Mouse (Mus musculus): ENCODE measurements at regions not wholly inside any gene's neighbourhood (a gene's known extent, or its start where the extent isn't known, plus 50 kb on each side); places are given as distances from the start of the nearest gene placed in this dataset.
"Not testable (repeated sequence)": the region's sequence is repeated elsewhere in the genome, so short reads cannot be mapped to it uniquely, and the experiment has no call there.

DNA sequence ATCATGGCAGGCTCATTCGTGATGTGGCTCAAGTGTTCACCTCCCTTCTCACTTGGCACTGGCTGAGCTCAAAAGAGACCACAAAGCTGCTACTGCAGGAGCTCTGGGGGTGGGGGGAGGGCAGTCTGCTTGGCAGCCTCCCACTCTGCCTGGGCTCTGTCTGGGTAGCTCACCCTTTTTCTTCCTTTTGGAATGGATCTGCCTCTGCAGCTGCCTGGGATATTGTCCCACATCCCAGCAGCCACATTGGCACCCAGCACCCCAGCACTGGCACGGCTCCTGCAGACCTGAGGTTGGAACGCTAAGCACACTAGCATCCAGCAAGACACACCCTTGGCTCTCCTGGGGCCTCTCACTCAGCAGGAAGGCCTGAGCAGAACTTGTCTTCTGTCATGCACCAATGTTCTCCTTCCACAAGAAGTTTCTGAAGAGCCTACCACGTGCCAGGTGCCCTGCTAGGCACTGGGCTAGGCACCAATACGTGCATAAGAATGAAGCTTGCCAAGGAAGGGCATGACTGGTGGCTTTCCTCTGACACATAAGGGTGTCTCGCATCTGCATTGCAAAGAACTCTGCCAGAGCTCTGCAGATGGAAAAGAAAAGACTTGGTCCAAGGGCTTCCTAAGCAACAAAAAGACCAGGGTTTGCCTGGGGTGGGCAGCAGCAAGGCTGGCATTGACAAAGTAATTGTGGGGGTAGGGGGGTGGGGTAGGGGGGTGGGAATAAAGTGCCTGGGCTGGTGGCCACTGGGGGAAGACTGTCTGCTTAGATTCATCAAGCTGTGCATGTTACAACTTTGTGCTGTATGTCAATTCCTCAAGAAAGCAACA is 112.1 kb upstream of the Sipa1l1 start:
- not testable (repeated sequence) for ATAC-seq (replicated peaks; ENCODE audit: low read depth, poor library complexity, severe bottlenecking)

DNA sequence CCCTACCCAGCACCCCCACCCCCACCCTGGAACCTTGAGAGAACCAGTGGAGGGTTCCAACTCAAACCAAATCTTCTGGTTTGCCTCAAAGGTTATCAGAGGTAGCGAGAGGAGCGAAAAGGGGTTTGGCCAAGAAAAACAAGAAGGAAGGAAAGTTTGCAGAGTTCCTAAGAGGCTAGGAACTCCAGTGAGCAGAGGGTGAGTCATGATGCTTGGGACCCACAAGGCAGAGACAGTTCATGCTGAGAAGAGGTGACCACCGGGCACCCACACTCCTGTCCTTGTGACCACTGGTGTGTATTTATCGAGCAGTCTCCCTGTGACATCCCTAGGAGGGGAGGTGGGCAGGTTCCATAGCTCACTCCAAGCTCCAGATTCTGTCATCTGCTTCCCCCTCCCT is 104.1 kb upstream of the Sipa1l1 start:
- ATAC-seq (replicated peaks; ENCODE audit: low read depth, poor library complexity, severe bottlenecking) = no peak

DNA sequence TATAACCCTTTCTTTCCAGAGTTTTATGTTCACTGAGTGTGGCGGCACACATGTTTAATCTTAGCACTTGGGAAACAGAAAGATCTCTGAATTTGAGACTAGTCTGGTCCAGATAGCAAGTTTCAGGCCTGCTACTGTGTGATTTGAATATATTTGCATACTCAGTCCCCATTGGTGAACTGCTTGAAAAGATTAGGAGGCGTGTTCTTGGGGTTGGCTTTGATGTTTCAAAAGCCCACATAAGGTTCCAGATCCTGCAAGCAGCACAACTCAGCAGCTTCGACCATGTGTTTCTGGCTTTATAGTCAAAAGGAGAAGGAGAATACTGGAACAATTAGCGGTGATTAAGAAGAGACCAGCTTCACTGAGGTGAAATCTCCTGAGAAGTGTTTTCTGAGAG is 102.3 kb upstream of the Sipa1l1 start:
- peak; percentile 83 for ATAC-seq (replicated peaks; ENCODE audit: low read depth, poor library complexity, severe bottlenecking)

DNA sequence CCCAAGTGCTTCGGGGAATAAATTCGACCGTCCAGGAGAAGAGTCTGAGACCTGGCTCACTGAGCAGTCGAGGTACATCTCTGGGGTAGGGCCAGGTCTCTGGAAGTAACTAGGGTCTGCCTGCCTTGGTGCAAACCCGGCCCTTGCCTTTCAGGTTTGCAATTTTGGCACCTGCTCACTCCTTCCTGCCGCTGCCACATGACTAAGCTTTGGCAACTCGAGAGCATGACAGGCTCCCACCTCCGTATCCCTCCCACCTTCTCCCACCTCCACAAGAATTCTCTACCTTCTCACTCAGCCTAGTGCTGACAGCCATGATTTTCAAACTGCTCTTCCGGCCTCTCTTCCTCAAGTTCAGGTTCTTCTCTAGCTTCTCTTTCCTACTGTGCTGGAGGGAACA is 99.5 kb upstream of the Sipa1l1 start:
- ATAC-seq (replicated peaks; ENCODE audit: low read depth, poor library complexity, severe bottlenecking) = no peak

DNA sequence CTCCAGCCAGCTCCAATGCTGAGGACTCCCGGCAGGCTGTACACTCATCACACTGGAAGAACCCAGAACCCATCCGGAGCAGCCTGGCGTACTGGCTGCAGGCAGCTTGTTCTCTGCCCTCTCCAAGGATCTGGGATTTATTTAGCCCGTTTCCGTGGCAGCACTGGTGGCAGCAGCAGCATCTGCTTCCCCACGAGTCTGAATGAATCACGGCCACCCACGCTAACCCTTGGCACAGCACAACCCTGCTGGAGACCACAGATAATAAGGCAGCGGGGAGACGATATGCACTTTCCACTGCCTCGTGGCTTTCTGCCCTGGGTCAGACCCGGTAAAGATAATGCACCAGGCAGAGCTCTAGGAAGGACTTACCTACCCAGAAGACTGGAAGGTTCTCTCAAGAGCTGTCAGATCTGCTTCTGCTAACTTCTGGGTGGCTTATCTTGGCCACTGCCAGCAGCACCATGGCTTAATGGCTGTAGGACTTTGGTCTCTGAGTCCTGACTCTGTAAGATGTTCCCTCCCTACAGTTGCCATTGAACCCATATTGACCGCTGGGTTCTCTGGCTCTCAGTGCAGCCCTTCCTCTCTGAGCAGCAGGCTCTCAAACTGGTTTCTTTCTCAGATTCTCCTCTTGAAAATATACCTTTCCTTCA is 96.2 kb upstream of the Sipa1l1 start:
- peak; percentile 62 for ATAC-seq (replicated peaks; ENCODE audit: low read depth, poor library complexity, severe bottlenecking)

DNA sequence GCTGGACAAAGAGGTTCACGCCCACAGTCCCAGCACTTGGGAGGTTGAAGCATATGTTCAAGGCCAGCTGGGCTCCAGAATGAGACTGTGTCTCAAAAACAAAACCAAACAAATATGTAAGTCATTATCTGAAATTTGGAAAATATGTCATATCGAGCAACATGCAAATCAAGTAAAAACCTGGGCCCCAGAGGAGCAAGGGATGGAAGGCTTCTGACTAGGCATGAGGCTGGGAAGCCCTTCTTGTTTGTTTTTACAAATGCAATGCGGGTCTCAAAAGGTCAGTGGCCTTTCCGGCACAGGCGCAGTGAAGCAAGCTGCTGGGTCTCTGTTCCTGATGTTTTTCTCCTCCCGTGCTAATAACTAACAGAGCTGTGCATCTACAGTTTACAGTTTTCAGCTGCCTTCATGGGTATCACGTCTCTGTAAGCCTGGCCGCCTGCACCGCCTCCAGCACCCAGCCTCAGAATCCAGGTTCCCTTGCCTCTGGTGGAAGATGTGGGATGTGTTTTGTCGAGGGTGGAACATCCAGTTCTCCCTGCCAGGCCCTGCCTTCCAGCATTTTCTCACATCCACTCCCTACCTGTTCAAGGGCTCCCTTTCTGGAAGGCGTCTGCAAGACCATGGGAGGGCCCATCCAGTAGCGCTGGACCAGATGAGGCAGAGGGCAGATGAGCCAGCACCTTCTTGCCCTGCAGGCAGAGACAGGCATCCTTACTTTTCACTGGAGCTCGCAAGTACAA is 93.5 kb upstream of the Sipa1l1 start:
- no peak for ATAC-seq (replicated peaks; ENCODE audit: low read depth, poor library complexity, severe bottlenecking)

DNA sequence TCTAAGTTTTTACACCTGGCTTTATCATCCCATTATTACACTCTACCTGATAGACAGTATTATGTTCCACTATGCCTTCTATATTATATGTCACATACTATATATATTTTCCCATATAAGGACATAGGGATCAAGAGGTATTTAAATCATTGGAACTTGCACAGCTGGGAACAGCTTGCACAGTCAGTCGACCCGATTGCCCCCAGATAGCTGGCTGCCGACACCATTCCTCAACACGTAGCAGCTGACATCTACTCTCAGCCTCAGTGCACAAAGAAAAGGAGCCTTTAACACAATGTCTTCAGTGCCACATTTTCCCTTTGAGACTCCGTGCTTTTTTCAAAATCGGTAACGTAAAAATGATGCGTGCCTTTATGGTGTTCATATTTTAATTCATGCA is 92.4 kb upstream of the Sipa1l1 start:
- no peak for ATAC-seq (replicated peaks; ENCODE audit: low read depth, poor library complexity, severe bottlenecking)

DNA sequence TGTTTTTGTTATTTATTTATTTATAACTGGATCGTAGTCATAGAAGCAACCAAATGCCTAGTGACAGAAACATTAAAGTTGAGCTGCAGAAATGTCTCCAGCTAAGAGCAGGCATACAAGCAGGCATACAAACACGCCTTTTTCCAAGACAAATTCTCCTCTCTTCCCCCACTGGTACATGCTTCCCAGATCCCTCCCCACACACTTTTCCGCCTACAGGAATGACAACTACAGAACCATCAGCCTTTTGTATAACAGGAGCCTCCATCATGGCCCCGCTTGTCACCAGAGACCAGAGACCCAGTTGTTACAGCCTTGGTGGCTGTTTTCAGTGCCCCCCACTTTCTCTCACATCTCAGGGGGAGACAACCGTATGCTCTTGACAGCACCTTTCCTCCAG is 91.2 kb upstream of the Sipa1l1 start:
- no peak for ATAC-seq (replicated peaks; ENCODE audit: low read depth, poor library complexity, severe bottlenecking)

DNA sequence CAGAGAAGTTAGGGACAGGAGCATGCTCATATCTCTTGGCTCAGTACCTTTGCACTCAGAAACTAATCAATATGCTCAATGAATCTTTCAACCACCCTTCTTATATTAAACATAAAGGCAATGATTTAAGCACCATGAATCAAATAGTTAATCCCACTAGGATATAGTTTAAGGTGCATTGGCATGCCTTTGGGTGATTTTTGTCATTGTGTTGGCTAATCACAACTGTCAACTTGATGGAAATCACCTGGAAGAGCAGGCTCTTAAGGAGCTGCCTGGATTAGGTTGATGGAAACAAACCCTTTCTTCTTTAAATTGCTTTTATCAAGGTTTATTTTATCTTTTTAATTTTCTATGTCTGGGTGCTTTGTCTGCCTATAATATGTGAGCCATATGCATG is 90.4 kb upstream of the Sipa1l1 start:
- no peak for ATAC-seq (replicated peaks; ENCODE audit: low read depth, poor library complexity, severe bottlenecking)

DNA sequence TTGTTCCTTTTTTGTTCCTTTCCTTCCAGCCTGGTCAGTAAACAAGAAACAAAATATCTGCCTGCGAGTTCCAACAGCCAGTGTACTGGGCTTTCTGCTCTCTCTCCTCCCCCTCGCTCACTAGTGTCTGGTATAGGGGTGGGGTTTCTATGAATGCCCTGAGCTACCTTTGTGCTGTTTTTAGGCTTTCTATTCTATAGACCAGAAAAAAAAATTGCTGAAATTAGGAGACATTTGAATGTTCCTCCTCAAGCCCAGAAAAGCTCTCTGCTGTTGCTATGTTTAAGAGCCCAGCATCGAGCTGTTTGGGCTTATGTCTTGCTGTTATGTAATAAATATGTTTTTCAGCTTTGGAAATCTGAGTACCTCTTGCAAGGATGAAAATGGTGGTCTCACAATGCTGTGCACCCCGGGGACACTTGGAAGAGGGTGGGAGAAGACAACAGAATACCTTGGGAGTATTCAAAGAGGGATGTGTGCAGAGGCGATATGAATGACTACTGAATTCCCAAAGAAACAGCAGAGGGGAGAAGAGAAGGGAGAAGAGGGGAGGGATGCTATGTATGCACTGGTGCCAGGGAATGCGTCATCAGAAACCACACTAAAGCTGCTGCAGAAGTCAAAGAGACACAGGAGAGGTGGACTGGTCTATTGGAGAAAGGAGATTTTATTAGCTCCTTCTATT is 88.8 kb upstream of the Sipa1l1 start:
- ATAC-seq (replicated peaks; ENCODE audit: low read depth, poor library complexity, severe bottlenecking) = no peak

DNA sequence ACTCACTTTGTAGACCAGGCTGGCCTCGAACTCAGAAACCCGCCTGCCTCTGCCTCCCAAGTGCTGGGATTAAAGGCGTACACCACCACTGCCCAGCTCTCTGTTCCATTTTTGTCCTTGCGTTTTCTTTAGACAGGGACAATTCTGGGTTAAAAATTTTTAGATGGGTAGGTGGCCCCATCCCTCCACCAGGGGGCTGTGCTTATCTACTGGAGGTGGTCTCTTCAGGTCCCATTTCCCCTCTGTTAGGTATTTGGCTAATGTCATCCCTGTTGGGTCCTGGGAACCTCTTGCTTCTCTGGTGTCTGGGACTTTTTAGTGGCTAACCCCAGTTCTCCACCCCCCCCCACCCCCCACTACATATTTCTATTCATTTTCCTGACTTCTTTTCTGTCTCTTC is 86.5 kb upstream of the Sipa1l1 start:
- ATAC-seq (replicated peaks; ENCODE audit: low read depth, poor library complexity, severe bottlenecking) = not testable (repeated sequence)

DNA sequence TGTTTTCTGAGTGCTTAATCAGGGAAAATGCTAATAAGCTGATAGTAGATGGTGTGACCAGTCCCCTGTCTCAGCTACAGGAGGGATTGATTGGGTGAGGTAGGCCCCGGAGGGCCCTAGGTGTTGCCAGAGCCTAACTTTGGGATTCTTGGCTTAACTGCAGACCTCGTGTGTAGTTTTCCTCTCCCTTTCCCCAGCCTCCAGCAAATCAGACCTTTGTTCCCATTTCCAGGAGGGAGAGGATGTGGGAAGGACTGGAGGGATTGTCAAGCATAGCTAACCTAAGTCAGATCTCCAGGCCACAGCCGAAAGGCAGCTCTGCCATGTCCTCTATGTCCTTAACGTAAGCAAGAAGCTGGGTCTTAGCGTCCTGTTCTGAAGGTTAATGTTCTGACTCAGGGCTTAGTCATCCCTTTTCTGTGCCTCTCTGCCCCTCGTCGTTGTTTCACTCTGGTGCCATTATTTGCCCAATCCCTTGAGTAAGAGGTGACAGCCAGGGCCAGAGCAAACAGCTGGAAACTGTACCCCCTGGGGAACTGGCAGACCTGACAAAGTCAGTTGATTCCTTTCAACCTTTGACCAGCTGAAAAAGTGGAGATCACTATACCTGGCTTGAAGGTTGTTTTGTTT is 83.2 kb upstream of the Sipa1l1 start:
- no peak for ATAC-seq (replicated peaks; ENCODE audit: low read depth, poor library complexity, severe bottlenecking)

DNA sequence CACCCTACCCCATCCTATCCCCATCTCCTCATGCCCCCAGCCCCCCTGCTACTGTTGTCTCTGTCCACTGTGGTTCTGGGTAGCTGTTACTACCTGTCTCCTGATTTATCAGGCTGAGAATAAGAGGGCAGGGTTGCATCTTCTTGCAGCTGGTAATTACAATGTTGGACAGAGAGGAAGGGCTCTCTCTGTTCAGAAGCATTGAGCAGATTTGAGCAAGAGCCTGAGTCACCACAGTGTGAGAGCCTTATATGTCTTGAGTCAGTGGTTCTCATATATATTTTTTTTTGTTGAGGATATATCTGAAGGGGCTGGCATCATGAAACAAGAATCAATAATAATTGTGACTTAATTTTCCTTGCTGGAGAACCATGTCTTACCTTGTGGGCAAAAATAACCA is 82.7 kb upstream of the Sipa1l1 start:
- no peak for ATAC-seq (replicated peaks; ENCODE audit: low read depth, poor library complexity, severe bottlenecking)

DNA sequence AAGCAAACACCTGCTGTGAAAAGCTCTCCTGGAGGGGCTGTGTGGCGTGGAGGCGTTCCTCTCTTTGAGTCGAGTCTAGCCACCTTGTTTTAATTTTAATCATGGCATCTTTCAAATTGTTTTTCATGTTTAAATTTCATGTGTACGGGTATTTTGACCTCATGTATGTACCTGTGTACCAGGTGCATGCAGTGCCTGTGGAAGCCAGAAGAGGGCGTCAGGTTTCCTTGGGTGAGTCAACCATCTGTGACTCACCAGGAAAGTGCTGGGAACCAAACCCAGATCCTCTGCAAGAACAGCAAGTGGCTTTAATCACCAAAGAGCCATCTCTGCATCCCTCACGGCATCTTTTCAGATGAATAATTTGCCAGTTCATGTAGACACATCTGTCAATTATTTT is 79.8 kb upstream of the Sipa1l1 start:
- ATAC-seq (replicated peaks; ENCODE audit: low read depth, poor library complexity, severe bottlenecking) = no peak

DNA sequence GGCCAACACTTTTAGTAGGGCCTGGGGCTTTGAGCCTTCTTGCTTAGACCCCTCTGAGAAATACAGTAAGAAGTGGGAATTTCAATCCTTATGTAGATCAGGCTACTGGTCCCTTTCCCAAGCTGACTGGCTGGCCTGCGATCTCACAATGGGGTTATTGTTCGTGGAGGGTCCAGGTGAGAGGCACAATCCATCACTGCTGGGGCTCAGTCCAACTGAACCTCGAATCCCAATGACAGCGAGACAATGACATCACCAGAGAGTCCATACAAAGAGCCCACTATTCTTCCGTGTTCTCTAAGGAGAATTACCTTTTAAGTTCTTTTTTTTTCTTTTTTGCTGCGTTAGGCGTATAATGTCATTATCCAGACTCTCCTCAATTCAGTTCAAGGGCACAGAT is 75.8 kb upstream of the Sipa1l1 start:
- ATAC-seq (replicated peaks; ENCODE audit: low read depth, poor library complexity, severe bottlenecking) = no peak

DNA sequence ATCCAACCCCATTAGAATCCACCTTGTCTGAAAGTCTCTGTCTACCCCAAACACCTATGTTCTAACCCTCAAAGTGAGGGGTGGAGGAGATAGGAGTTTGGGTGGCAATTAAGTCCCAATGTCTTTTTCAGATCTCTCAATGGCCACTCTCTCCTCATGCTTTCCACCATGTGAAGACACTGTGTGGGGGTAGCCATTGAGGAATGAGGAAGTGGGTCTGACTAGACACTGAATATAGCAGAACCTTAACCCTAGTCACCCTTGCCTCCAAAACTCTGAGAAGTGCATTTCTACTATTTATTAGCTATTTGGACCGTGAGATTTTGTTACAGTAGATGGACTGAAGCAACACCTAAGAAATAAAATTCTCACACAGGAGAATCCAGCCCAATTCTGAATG is 73.7 kb upstream of the Sipa1l1 start:
- ATAC-seq (replicated peaks; ENCODE audit: low read depth, poor library complexity, severe bottlenecking) = 0 out of 2 replicates have a peak, but pooled peaks have one; percentile 36

DNA sequence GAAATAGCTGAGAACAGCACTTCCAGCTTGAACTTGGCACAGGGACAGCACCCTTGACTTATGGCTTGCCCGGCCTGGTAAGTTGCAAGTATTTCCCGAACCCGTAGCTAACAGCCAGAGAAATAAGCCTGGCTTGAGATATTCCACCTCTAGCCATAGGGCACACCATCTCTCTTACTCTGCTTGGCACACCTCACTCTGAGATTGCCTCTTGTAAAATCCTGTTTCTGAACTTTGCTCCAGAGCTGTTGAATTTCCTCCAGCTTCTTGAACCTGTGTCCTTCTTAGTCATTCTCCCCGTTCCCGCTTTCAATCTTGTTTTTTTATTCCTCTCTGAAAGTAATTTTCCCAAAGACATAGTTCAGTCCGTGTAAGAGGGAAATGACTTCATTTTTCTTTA is 72.0 kb upstream of the Sipa1l1 start:
- no peak for ATAC-seq (replicated peaks; ENCODE audit: low read depth, poor library complexity, severe bottlenecking)

DNA sequence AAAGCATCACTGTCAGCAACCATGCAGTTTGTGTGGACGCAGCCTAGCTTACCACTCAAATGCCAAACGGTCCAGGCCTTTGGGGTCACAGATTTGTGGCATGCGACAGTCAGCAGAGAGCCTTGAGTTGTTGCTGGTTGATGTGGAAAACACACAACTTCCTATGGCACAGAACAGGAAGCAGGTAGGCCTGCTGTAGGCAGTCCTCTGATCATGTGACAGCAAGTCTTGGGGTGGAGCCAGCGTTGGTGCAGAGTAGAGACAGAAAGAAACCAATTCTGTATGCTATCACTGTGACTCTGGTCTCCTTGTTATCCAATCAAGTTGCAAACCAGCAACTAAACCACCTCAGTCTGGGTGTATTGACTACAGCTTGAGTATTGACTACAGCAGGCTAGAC is 71.5 kb upstream of the Sipa1l1 start:
- 0 out of 2 replicates have a peak, but pooled peaks have one; percentile 36 for ATAC-seq (replicated peaks; ENCODE audit: low read depth, poor library complexity, severe bottlenecking)

DNA sequence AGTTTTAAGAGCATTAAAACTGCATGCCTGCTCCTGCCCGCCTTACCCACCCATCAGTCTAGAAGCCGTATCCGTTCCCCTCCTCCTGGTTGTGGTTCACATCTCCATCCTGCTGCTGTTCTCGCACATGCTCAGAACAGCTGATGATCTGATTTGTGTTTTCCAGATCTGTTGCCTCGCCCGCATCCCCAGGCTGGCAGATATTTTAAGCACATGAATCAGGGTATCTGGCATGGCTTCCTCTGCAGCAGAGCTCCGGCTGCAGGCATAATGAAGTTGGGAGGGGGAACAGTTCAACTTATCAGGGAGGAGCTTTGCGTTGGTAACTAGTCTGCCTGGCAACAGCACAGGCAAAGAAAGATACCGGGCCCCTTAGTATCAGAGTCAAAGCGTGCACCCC is 64.9 kb upstream of the Sipa1l1 start:
- ATAC-seq (replicated peaks; ENCODE audit: low read depth, poor library complexity, severe bottlenecking) = no peak
